24 mouse cellular contexts compared by ENCODE assay signal in the genomic region with DNA sequence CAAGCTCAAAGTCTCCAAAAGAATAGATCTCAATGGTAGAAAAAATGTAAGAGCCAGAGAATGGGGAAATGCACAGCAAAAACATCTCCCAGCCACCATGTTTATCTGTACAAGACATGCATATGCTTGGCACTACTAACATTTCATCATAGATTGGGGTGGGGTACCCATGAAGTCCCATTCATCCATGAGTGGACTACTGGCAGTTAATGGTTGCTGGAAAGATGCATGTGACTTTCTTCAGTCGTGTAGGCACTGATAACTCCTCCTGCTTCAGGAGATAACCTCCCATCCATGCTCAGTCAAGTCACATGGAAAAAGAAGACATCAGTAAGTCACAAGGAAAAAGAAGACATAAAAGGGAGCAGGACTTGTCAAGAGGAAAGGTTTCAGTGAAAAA.
A peak's percentile ranks its signal among the peaks of the same experiment; 100 is the strongest.
DNase-seq lines count a peak whose midpoint lies in the region; ATAC-seq and TF ChIP-seq lines count a peak whose summit lies in the region.
"Had no signal": no experiment of that assay in that cellular context is flagged by ENCODE, and none has a peak within 500 bp of the region (broad histone marks: within the 10 kb centered on the region; RNA-seq: fewer than 3 reads in every experiment).

No protein-coding gene starts in this region.

- H3K4me3 ChIP-seq in liver, embryonic 11.5 days (ENCODE audit: low read depth, low read length), result no peak overlapping the region
- no peak overlapping the region for H3K4me3 ChIP-seq in liver, postnatal 0 days (ENCODE audit: low read depth, low read length)
- H3K4me3 ChIP-seq in G1E (ENCODE audit: low read depth, low read length), result no peak overlapping the region
- H3K4me3 ChIP-seq in liver, embryonic 14.5 days (ENCODE audit: insufficient read depth in 1 of 2, low read depth in 2 of 2, low read length in 2 of 2), result no peak overlapping the region
- H3K4me3 ChIP-seq: embryonic facial prominence, embryonic 13.5 days; embryonic facial prominence, embryonic 15.5 days; erythroblast, embryonic 14.5 days; forebrain, embryonic 10.5 days; forebrain, embryonic 12.5 days had no signal

- no peak overlapping the region for H3K27ac ChIP-seq in liver, embryonic 11.5 days (ENCODE audit: low read depth, low read length)
- no peak overlapping the region for H3K27ac ChIP-seq in liver, postnatal 0 days (ENCODE audit: low read depth)
- H3K27ac ChIP-seq in liver, embryonic 14.5 days, result no peak overlapping the region
- H3K27ac ChIP-seq: embryonic facial prominence, embryonic 13.5 days; embryonic facial prominence, embryonic 15.5 days; forebrain, embryonic 10.5 days; forebrain, embryonic 12.5 days had no signal

- H3K36me3 ChIP-seq in liver, embryonic 11.5 days (ENCODE audit: control insufficient read depth, insufficient read depth, low read length), result no peaks in the 10 kb centered on the region
- H3K36me3 ChIP-seq in liver, postnatal 0 days (replicated peaks; ENCODE audit: insufficient read depth, low read length), result no peaks in the 10 kb centered on the region
- no peaks in the 10 kb centered on the region for H3K36me3 ChIP-seq in G1E (replicated peaks)
- H3K36me3 ChIP-seq in liver, embryonic 14.5 days (replicated peaks; ENCODE audit: control insufficient read depth, insufficient read depth, low read depth), result no peaks in the 10 kb centered on the region
- H3K36me3 ChIP-seq: embryonic facial prominence, embryonic 13.5 days; embryonic facial prominence, embryonic 15.5 days; forebrain, embryonic 10.5 days; forebrain, embryonic 12.5 days had no signal

- ATAC-seq in liver, embryonic 11.5 days (replicated peaks; ENCODE audit: low FRiP score), result peak; percentile 53; the same call in 1 of the 2 replicates
- no peak for ATAC-seq in liver, postnatal 0 days
- ATAC-seq in G1E (ENCODE audit: extremely low read depth, insufficient number of reproducible peaks, low FRiP score, poor library complexity, severe bottlenecking), result peak; percentile 68
- peak; percentile 39; the same call in 1 of the 2 replicates for ATAC-seq in liver, embryonic 14.5 days (ENCODE audit: insufficient read depth)
- ATAC-seq: CD4-positive, CD25-positive, alpha-beta regulatory T cell, adult 4 months; forebrain, embryonic 14.5 days; forebrain, embryonic 16.5 days had no signal

- TF ChIP-seq CTCF in liver, postnatal 0 days (IDR thresholded peaks at IDR 0.05; ENCODE audit: low read depth), result no peak
- no peak for TF ChIP-seq CTCF in G1E (IDR thresholded peaks at IDR 0.05; ENCODE audit: low read depth, low read length)
- TF ChIP-seq CTCF in liver, embryonic 14.5 days (IDR thresholded peaks at IDR 0.05; ENCODE audit: low read depth), result no peak

- H3K27me3 ChIP-seq in liver, embryonic 11.5 days (replicated peaks; ENCODE audit: control insufficient read depth, insufficient read depth, low read length), result no peaks in the 10 kb centered on the region
- H3K27me3 ChIP-seq in liver, postnatal 0 days (ENCODE audit: insufficient read depth, low read length), result no peaks in the 10 kb centered on the region
- no peaks in the 10 kb centered on the region for H3K27me3 ChIP-seq in G1E (ENCODE audit: insufficient read depth, low read length)
- H3K27me3 ChIP-seq in liver, embryonic 14.5 days (ENCODE audit: control insufficient read depth, insufficient read depth, low read length), result no peaks in the 10 kb centered on the region
- H3K27me3 ChIP-seq: CH12.LX; embryonic facial prominence, embryonic 13.5 days; embryonic facial prominence, embryonic 15.5 days; forebrain, embryonic 12.5 days had no signal

- H3K9me3 ChIP-seq in liver, embryonic 11.5 days (ENCODE audit: control insufficient read depth, low read length), result no peaks in the 10 kb centered on the region
- no peaks in the 10 kb centered on the region for H3K9me3 ChIP-seq in liver, postnatal 0 days (ENCODE audit: low read length)
- no peaks in the 10 kb centered on the region for H3K9me3 ChIP-seq in G1E (replicated peaks)
- no peaks in the 10 kb centered on the region for H3K9me3 ChIP-seq in liver, embryonic 14.5 days (ENCODE audit: control insufficient read depth, low read length)
- H3K9me3 ChIP-seq: embryonic facial prominence, embryonic 13.5 days; embryonic facial prominence, embryonic 15.5 days; forebrain, embryonic 10.5 days; forebrain, embryonic 12.5 days had no signal

- no peak for DNase-seq in liver, embryonic 11.5 days (ENCODE audit: low spot score)
- DNase-seq in liver, postnatal 0 days, result no peak
- DNase-seq in G1E (ENCODE audit: low spot score), result no peak
- no peak for DNase-seq in liver, embryonic 14.5 days (ENCODE audit: low read depth in 3 of 3, low spot score in 3 of 3)
- DNase-seq in adrenal gland, postnatal 4 days (ENCODE audit: low spot score in 2 of 2), result no peak
- DNase-seq: adrenal gland, adult 2 months; adrenal gland, postnatal 10 days; adrenal gland, postnatal 25 days; B cell, adult 2 months; cerebellum, adult 11-12 months; cerebellum, adult 2 months; cerebellum, adult 9-10 months; cerebellum, postnatal 14 days; cerebellum, postnatal 36 days; embryo, embryonic 11 days had no signal

- H3K4me1 ChIP-seq in liver, embryonic 11.5 days (replicated peaks; ENCODE audit: control insufficient read depth, insufficient read depth, low read length), result no peaks in the 10 kb centered on the region
- no peaks in the 10 kb centered on the region for H3K4me1 ChIP-seq in liver, postnatal 0 days (ENCODE audit: insufficient read depth)
- no peaks in the 10 kb centered on the region for H3K4me1 ChIP-seq in G1E (ENCODE audit: insufficient read depth, low read depth, low read length)
- H3K4me1 ChIP-seq in liver, embryonic 14.5 days (replicated peaks; ENCODE audit: control insufficient read depth in 2 of 2, insufficient read depth in 2 of 2, low read length in 1 of 2), result no peaks in the 10 kb centered on the region
- H3K4me1 ChIP-seq: embryonic facial prominence, embryonic 13.5 days; embryonic facial prominence, embryonic 15.5 days; forebrain, embryonic 12.5 days had no signal

- WGBS in liver, embryonic 11.5 days, result 30% methylated on average over 1 of the region's 1 CpGs
- WGBS in liver, postnatal 0 days (ENCODE audit: insufficient replicate concordance), result 29% methylated on average over 1 of the region's 1 CpGs
- 16% methylated on average over 1 of the region's 1 CpGs for WGBS in liver, embryonic 14.5 days (ENCODE audit: insufficient replicate concordance)

- H3K9ac ChIP-seq in liver, embryonic 11.5 days (ENCODE audit: low read depth, low read length), result no peak overlapping the region
- no peak overlapping the region for H3K9ac ChIP-seq in liver, postnatal 0 days (replicated peaks)
- H3K9ac ChIP-seq in liver, embryonic 14.5 days (replicated peaks), result no peak overlapping the region
- H3K9ac ChIP-seq: embryonic facial prominence, embryonic 13.5 days; embryonic facial prominence, embryonic 15.5 days; forebrain, embryonic 12.5 days had no signal

- H3K4me2 ChIP-seq in liver, embryonic 11.5 days, result no peak overlapping the region
- H3K4me2 ChIP-seq in liver, postnatal 0 days (ENCODE audit: low read depth, low read length), result no peak overlapping the region
- no peak overlapping the region for H3K4me2 ChIP-seq in liver, embryonic 14.5 days (ENCODE audit: low read depth)
- H3K4me2 ChIP-seq: embryonic facial prominence, embryonic 13.5 days; embryonic facial prominence, embryonic 15.5 days; forebrain, embryonic 12.5 days had no signal

- TF ChIP-seq EP300 in liver, postnatal 0 days (IDR thresholded peaks at IDR 0.05; ENCODE audit: low read depth), result no peak
- TF ChIP-seq EP300 in liver, embryonic 14.5 days (IDR thresholded peaks at IDR 0.05; ENCODE audit: low read depth), result 0 out of 2 replicates have a peak, but pooled peaks have one; percentile 12
